Mouse (Mus musculus): ENCODE measurements at regions not wholly inside any gene's neighbourhood (a gene's known extent, or its start where the extent isn't known, plus 50 kb on each side); places are given as distances from the start of the nearest gene placed in this dataset.

- Histone ChIP-seq H3K4me2 (ENCODE audit: low read depth, low read length) (no peak overlapping the region), H3K9me3 (replicated peaks; ENCODE audit: control insufficient read depth, low read length) (no peaks in the 10 kb centered on the region), H3K36me3 (replicated peaks; ENCODE audit: control insufficient read depth, insufficient read depth, low read length) (no peaks in the 10 kb centered on the region), H3K4me3 (ENCODE audit: low read depth, low read length) (no peak overlapping the region), H3K4me1 (ENCODE audit: control insufficient read depth, insufficient read depth) (no peaks in the 10 kb centered on the region), H3K9ac (replicated peaks; ENCODE audit: low read depth, low read length) (no peak overlapping the region), H3K27ac (ENCODE audit: low read depth) (no peak overlapping the region), H3K27me3 (ENCODE audit: control insufficient read depth, insufficient read depth, low read length) (no peaks in the 10 kb centered on the region)
- ATAC-seq (ENCODE audit: insufficient read depth, low read depth) (no peak), DNase-seq (ENCODE audit: low spot score) (no peak)
- WGBS: 59% methylated on average over 3 of the region's 3 CpGs
- no peak for TF ChIP-seq EP300 (IDR thresholded peaks at IDR 0.05; ENCODE audit: low read depth)
- no peak for TF ChIP-seq CTCF (IDR thresholded peaks at IDR 0.05; ENCODE audit: low read depth)
These were observed 101.9 kb upstream of the Ccnd2 start for GRCm38 (mm10) chr6:127253935-127254334.

- H3K4me3 ChIP-seq (ENCODE audit: low read depth, low read length): no peak overlapping the region
- no peak for DNase-seq (ENCODE audit: low spot score)
- no peak overlapping the region for H3K9ac ChIP-seq (replicated peaks; ENCODE audit: low read depth, low read length)
- ATAC-seq (ENCODE audit: insufficient read depth, low read depth): no peak
- TF ChIP-seq CTCF (IDR thresholded peaks at IDR 0.05; ENCODE audit: low read depth) (no peak), EP300 (IDR thresholded peaks at IDR 0.05; ENCODE audit: low read depth) (no peak)
- WGBS: 52% methylated on average over 5 of the region's 5 CpGs
- H3K27ac ChIP-seq (ENCODE audit: low read depth): no peak overlapping the region
- H3K4me1 ChIP-seq (ENCODE audit: control insufficient read depth, insufficient read depth): no peaks in the 10 kb centered on the region
- H3K9me3 ChIP-seq (replicated peaks; ENCODE audit: control insufficient read depth, low read length): no peaks in the 10 kb centered on the region
- H3K36me3 ChIP-seq (replicated peaks; ENCODE audit: control insufficient read depth, insufficient read depth, low read length): no peaks in the 10 kb centered on the region
- no peak overlapping the region for H3K4me2 ChIP-seq (ENCODE audit: low read depth, low read length)
- H3K27me3 ChIP-seq (ENCODE audit: control insufficient read depth, insufficient read depth, low read length): peaks cover 16% of the 10 kb centered on the region; the same call in 1 of the 2 replicates
These were observed 112.1 kb upstream of the Ccnd2 start for GRCm38 (mm10) chr6:127263903-127264680.

DNA sequence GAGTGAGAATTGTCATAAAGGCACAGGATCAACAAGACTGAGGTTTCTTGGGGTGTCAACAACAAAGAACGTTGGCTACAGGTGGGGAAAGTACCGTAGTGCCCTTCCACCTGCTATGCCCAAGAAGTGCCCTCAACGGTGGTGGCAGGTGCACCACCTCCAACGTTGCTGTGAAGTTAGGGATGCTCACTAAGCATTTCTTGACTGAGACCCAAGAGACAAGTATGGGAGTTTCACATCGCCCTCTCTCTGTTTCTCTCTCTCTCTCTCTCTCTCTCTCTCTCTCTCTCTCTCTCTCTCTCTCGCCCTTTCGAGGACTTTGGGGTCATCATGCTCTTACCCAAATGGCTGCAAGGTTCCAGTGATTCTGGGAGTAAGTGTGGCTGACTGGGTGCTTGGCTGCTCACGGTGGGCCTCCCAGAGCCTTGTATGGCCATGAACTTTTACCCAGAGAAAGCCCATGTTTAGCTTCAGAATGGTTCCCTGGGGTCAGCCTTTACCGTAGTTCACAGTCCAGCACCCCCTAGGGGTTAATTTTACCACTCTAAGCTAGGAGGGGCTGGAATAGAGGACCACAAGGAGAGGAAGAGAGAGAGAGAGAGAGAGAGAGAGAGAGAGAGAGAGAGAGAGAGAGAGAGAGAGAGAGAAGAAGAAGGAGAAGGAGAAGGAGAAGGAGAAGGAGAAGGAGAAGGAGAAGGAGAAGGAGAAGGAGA lies 113.2 kb upstream of the Ccnd2 start:
- no peak overlapping the region for H3K9ac ChIP-seq (replicated peaks; ENCODE audit: low read depth, low read length)
- TF ChIP-seq CTCF (IDR thresholded peaks at IDR 0.05; ENCODE audit: low read depth) (no peak), EP300 (IDR thresholded peaks at IDR 0.05; ENCODE audit: low read depth) (no peak)

GRCm38 (mm10) chr6:127265901-127266812 lies 114.2 kb upstream of the Ccnd2 start:
- Histone ChIP-seq H3K4me1 (ENCODE audit: control insufficient read depth, insufficient read depth) (no peaks in the 10 kb centered on the region), H3K27ac (ENCODE audit: low read depth) (peak overlapping the region; percentile 24), H3K27me3 (ENCODE audit: control insufficient read depth, insufficient read depth, low read length) (peaks cover 22% of the 10 kb centered on the region; the same call in 1 of the 2 replicates), H3K36me3 (replicated peaks; ENCODE audit: control insufficient read depth, insufficient read depth, low read length) (no peaks in the 10 kb centered on the region), H3K9me3 (replicated peaks; ENCODE audit: control insufficient read depth, low read length) (no peaks in the 10 kb centered on the region), H3K4me2 (ENCODE audit: low read depth, low read length) (peak overlapping the region; percentile 63), H3K4me3 (ENCODE audit: low read depth, low read length) (peak overlapping the region; percentile 43), H3K9ac (replicated peaks; ENCODE audit: low read depth, low read length) (no peak overlapping the region)
- peak; percentile 78 for ATAC-seq (ENCODE audit: insufficient read depth, low read depth)
- 6% methylated on average over 21 of the region's 21 CpGs for WGBS
- TF ChIP-seq CTCF (IDR thresholded peaks at IDR 0.05; ENCODE audit: low read depth): no peak
- peak; percentile 38; the same call in 1 of the 2 replicates for TF ChIP-seq EP300 (IDR thresholded peaks at IDR 0.05; ENCODE audit: low read depth)
- DNase-seq (ENCODE audit: low spot score): peak; percentile 82

More for the DNA sequence above, 113.2 kb upstream of the Ccnd2 start:
- ATAC-seq (ENCODE audit: insufficient read depth, low read depth): no peak
- Histone ChIP-seq H3K9me3 (replicated peaks; ENCODE audit: control insufficient read depth, low read length) (no peaks in the 10 kb centered on the region), H3K4me3 (ENCODE audit: low read depth, low read length) (no peak overlapping the region), H3K27me3 (ENCODE audit: control insufficient read depth, insufficient read depth, low read length) (peaks cover 22% of the 10 kb centered on the region; the same call in 1 of the 2 replicates), H3K27ac (ENCODE audit: low read depth) (no peak overlapping the region), H3K36me3 (replicated peaks; ENCODE audit: control insufficient read depth, insufficient read depth, low read length) (no peaks in the 10 kb centered on the region), H3K4me2 (ENCODE audit: low read depth, low read length) (peak overlapping the region; percentile 63; the same call in 1 of the 2 replicates), H3K4me1 (ENCODE audit: control insufficient read depth, insufficient read depth) (no peaks in the 10 kb centered on the region)
- no peak for DNase-seq (ENCODE audit: low spot score)
- WGBS: 71% methylated on average over 9 of the region's 9 CpGs

GRCm38 (mm10) chr6:127266813-127267165 lies 114.8 kb upstream of the Ccnd2 start:
- ATAC-seq (ENCODE audit: insufficient read depth, low read depth): no peak
- no peak overlapping the region for H3K9ac ChIP-seq (replicated peaks; ENCODE audit: low read depth, low read length)

More at GRCm38 (mm10) chr6:127266813-127267165, 114.8 kb upstream of the Ccnd2 start:
- Histone ChIP-seq H3K4me2 (ENCODE audit: low read depth, low read length) (peak overlapping the region; percentile 63), H3K27me3 (ENCODE audit: control insufficient read depth, insufficient read depth, low read length) (peaks cover 22% of the 10 kb centered on the region; the same call in 1 of the 2 replicates), H3K4me1 (ENCODE audit: control insufficient read depth, insufficient read depth) (no peaks in the 10 kb centered on the region), H3K4me3 (ENCODE audit: low read depth, low read length) (peak overlapping the region; percentile 43; the same call in 1 of the 2 replicates), H3K36me3 (replicated peaks; ENCODE audit: control insufficient read depth, insufficient read depth, low read length) (no peaks in the 10 kb centered on the region), H3K27ac (ENCODE audit: low read depth) (0 out of 2 replicates have a peak overlapping the region, but pooled peaks have one; percentile 24), H3K9me3 (replicated peaks; ENCODE audit: control insufficient read depth, low read length) (no peaks in the 10 kb centered on the region)
- WGBS: 32% methylated on average over 10 of the region's 10 CpGs
- TF ChIP-seq CTCF (IDR thresholded peaks at IDR 0.05; ENCODE audit: low read depth): peak; percentile 35
- TF ChIP-seq EP300 (IDR thresholded peaks at IDR 0.05; ENCODE audit: low read depth): no peak
- no peak for DNase-seq (ENCODE audit: low spot score)

Data from heart, postnatal 0 days (tissue).